Mouse (Mus musculus): ENCODE data around the gene Slc31a2.

DNA sequence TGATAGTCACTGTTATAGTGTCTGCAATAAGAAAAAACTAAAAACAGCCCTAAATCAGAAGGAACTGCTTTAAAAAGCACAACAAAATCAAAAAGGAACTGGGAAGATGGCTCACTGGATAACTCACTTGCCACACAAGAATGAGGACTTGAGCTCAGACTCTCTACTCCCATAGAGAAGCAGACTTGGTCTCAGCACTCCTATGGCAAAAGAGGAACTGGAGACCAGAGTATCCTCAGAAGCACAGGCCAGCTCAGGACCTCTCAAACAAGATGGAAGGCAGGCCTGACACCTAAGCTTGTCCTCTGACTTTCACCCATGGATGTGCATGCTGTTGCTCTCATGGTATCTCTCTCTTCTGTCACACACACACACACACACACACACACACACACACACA lies 46.0 kb downstream of the Slc31a2 start:
- TF ChIP-seq POLR2A (IDR thresholded peaks at IDR 0.05; ENCODE audit: borderline replicate concordance, insufficient read depth, low read length) (no peak), CTCF (IDR thresholded peaks at IDR 0.05; ENCODE audit: borderline replicate concordance, insufficient read depth, low read depth, low read length) (no peak)

Measured in cerebellum, adult 2 months (tissue).